Mouse (Mus musculus) CH12.LX (cell line): Measurements from ENCODE around the gene 2900011O08Rik. TPM values are rescaled to one million over a fixed set of nuclear protein-coding genes. Genes with fewer than 3 reads are reported as not detected.

Source experiments
- DNase-seq: peaks from one replicate; pipeline ENCODE4 v3.0.0-alpha.2; 2013; ENCODE audit errors: extremely low read depth
- H3K27ac ChIP-seq: 2 replicates; pipeline ENCODE4 v1.5.1; 2012; ENCODE audit warnings: low read depth, mild to moderate bottlenecking, control low read depth, moderate library complexity; ENCODE audit not compliant: insufficient read depth
- H3K27me3 ChIP-seq: replicated peaks from 2 replicates; pipeline ENCODE3; 2012; ENCODE audit warnings: inconsistent platforms
- H3K36me3 ChIP-seq, 2 experiments: replicated peaks in 1 of 2; 2 replicates each; pipeline versions ENCODE3 to v1.6.1; 2012; ENCODE audit warnings: inconsistent platforms in 1 of 2, low read length in 1 of 2, mild to moderate bottlenecking in 1 of 2, mixed read lengths in 1 of 2, moderate library complexity in 1 of 2; ENCODE audit not compliant: control insufficient read depth in 1 of 2, insufficient read depth in 1 of 2
- H3K4me1 ChIP-seq, 2 experiments: 2 replicates each; pipeline ENCODE4 v1.6.1; 2012; ENCODE audit warnings: inconsistent platforms in 1 of 2, moderate library complexity in 1 of 2; ENCODE audit not compliant: insufficient read depth in 2 of 2, control insufficient read depth in 1 of 2
- H3K4me2 ChIP-seq: 2 replicates; pipeline ENCODE4 v1.6.1; 2012; ENCODE audit warnings: low read depth, mild to moderate bottlenecking, control low read depth; ENCODE audit not compliant: poor library complexity, insufficient read depth, severe bottlenecking
- H3K4me3 ChIP-seq, 3 experiments: fragments of 150-350 bp in 1 of 3; sonication (generic) in 1 of 3; replicated peaks in 1 of 3; 2 replicates each; pipeline versions ENCODE3 to v1.5.1; 2011 to 2012; ENCODE audit warnings: low read depth in 2 of 3, low read length in 2 of 3, mild to moderate bottlenecking in 2 of 3, moderate library complexity in 2 of 3, control low read depth in 1 of 3, improper control_type of control experiment in 1 of 3, inconsistent platforms in 1 of 3, mixed read lengths in 1 of 3; ENCODE audit not compliant: poor library complexity in 1 of 3
- H3K79me2 ChIP-seq: replicated peaks from 2 replicates; pipeline ENCODE4 v1.6.1; 2012; ENCODE audit warnings: mild to moderate bottlenecking, moderate library complexity; ENCODE audit not compliant: control insufficient read depth, poor library complexity, insufficient read depth, severe bottlenecking; ENCODE audit errors: extremely low read depth
- H3K9ac ChIP-seq: 2 replicates; pipeline ENCODE4 v1.6.1; 2012; ENCODE audit warnings: low read depth, mild to moderate bottlenecking, control low read depth, moderate library complexity; ENCODE audit not compliant: insufficient read depth
- H3K9me3 ChIP-seq: replicated peaks from 2 replicates; pipeline ENCODE3; 2012; ENCODE audit warnings: low read length, inconsistent platforms, mixed read lengths
- BHLHE40 ChIP-seq: IDR thresholded peaks from 2 replicates; pipeline ENCODE4 v1.6.1; 2011; ENCODE audit warnings: mild to moderate bottlenecking, low read depth, low read length, improper control_type of control experiment
- CHD1 ChIP-seq: IDR thresholded peaks from 2 replicates; pipeline ENCODE4 v1.6.1; 2012; ENCODE audit warnings: low read depth, low read length, improper control_type of control experiment, inconsistent platforms
- CTCF ChIP-seq, 2 experiments: IDR thresholded peaks in 1 of 2; conservative IDR thresholded peaks in 1 of 2; 2 replicates each; pipeline ENCODE4 v1.5.1; 2011 to 2012; ENCODE audit warnings: low read depth in 2 of 2, low read length in 2 of 2, improper control_type of control experiment in 1 of 2, inconsistent platforms in 1 of 2, mild to moderate bottlenecking in 1 of 2, moderate library complexity in 1 of 2
- E2F4 ChIP-seq: IDR thresholded peaks from 2 replicates; pipeline ENCODE4 v1.6.1; 2011; ENCODE audit warnings: low read depth, low read length, improper control_type of control experiment; ENCODE audit not compliant: insufficient replicate concordance
- ELF1 ChIP-seq: IDR thresholded peaks from 2 replicates; pipeline ENCODE4 v1.6.1; 2014; ENCODE audit warnings: low read depth, mild to moderate bottlenecking, inconsistent platforms, low read length, improper control_type of control experiment
- EP300 ChIP-seq: IDR thresholded peaks from 2 replicates; pipeline ENCODE4 v1.6.1; 2011; ENCODE audit warnings: low read length, improper control_type of control experiment
- GABPA ChIP-seq: IDR thresholded peaks from 2 replicates; pipeline ENCODE4 v1.6.1; 2012; ENCODE audit warnings: low read depth, low read length, improper control_type of control experiment, inconsistent platforms; ENCODE audit not compliant: insufficient replicate concordance
- HCFC1 ChIP-seq: IDR thresholded peaks from 2 replicates; pipeline ENCODE4 v1.6.1; 2012; ENCODE audit warnings: low read depth, mild to moderate bottlenecking, inconsistent platforms, low read length, improper control_type of control experiment
- JUND ChIP-seq: conservative IDR thresholded peaks from 2 replicates; pipeline ENCODE4 v1.6.1; 2011; ENCODE audit warnings: low read depth, low read length, improper control_type of control experiment
- MEF2A ChIP-seq: IDR thresholded peaks from 2 replicates; pipeline ENCODE4 v1.6.1; 2014; ENCODE audit warnings: low read depth, mild to moderate bottlenecking, inconsistent platforms, low read length, improper control_type of control experiment, borderline replicate concordance
- MXI1 ChIP-seq: IDR thresholded peaks from 2 replicates; pipeline ENCODE4 v1.6.1; 2011; ENCODE audit warnings: mild to moderate bottlenecking, low read depth, low read length, improper control_type of control experiment
- MYC ChIP-seq: IDR thresholded peaks from 2 replicates; pipeline ENCODE4 v1.6.1; 2011; ENCODE audit warnings: low read depth, mild to moderate bottlenecking, improper control_type of control experiment, low read length
- NELFE ChIP-seq: IDR thresholded peaks from 2 replicates; pipeline ENCODE4 v1.6.1; 2011; ENCODE audit warnings: low read depth, low read length, improper control_type of control experiment
- NRF1 ChIP-seq: IDR thresholded peaks from 2 replicates; pipeline ENCODE4 v1.6.1; 2014; ENCODE audit warnings: low read depth, mild to moderate bottlenecking, inconsistent platforms, low read length, improper control_type of control experiment, moderate library complexity
- POLR2A ChIP-seq: IDR thresholded peaks from 2 replicates; pipeline ENCODE4 v1.6.1; 2011; ENCODE audit warnings: low read depth, mild to moderate bottlenecking, improper control_type of control experiment, low read length
- RAD21 ChIP-seq: IDR thresholded peaks from 2 replicates; pipeline ENCODE4 v1.6.1; 2011; ENCODE audit warnings: low read depth, mild to moderate bottlenecking, low read length, improper control_type of control experiment, moderate library complexity
- RCOR1 ChIP-seq: conservative IDR thresholded peaks from 2 replicates; pipeline ENCODE4 v1.6.1; 2012; ENCODE audit warnings: low read depth, mild to moderate bottlenecking, inconsistent platforms, low read length, improper control_type of control experiment
- TCF12 ChIP-seq: IDR thresholded peaks from 2 replicates; pipeline ENCODE4 v1.6.1; 2014; ENCODE audit warnings: low read depth, mild to moderate bottlenecking, inconsistent platforms, low read length, improper control_type of control experiment
- USF1 ChIP-seq: IDR thresholded peaks from 2 replicates; pipeline ENCODE4 v1.6.1; 2014; ENCODE audit warnings: low read depth, mild to moderate bottlenecking, inconsistent platforms, low read length, improper control_type of control experiment
- ZMIZ1 ChIP-seq: IDR thresholded peaks from 2 replicates; pipeline ENCODE4 v1.6.1; 2012; ENCODE audit warnings: low read depth, mild to moderate bottlenecking, inconsistent platforms, low read length, improper control_type of control experiment
- dilution Hi-C: fragments of 300-500 bp; cut with MboI; formaldehyde crosslinking; loops from 2 replicates; pipeline ENCODE4 v1.14.3; 2020; ENCODE audit warnings: low sequenced_read_pairs; ENCODE audit not compliant: extremely low pct_unique_long_range_greater_than_20kb, extremely low pct_ligation_motif_present
- in situ Hi-C: fragments of 300-500 bp; cut with MboI; formaldehyde crosslinking; loops from 3 replicates; pipeline ENCODE4 v1.14.3; 2019; ENCODE audit warnings: low sequenced_read_pairs, low pct_ligation_motif_present, low pct_unique_long_range_greater_than_20kb, mixed read lengths
- polyA plus RNA-seq: library from polyadenylated mRNA; unstranded; fragments of >175 nt; gene quantifications from 2 replicates; pipeline ENCODE4 v1.2.1, GENCODE M21; 2012; ENCODE audit warnings: low read depth; ENCODE audit not compliant: insufficient read length
- total RNA-seq, 2 experiments: library from RNA; depleted of rRNA; stranded (reverse); fragments of 300-350 nt in 1 of 2; fragments of >200 nt in 1 of 2; gene quantifications; 2 replicates each; pipeline ENCODE4 v1.2.3; 2012 to 2014

Gene 2900011O08Rik
- total and polyA plus RNA-seq, 3 experiments, result not detected

DNA sequence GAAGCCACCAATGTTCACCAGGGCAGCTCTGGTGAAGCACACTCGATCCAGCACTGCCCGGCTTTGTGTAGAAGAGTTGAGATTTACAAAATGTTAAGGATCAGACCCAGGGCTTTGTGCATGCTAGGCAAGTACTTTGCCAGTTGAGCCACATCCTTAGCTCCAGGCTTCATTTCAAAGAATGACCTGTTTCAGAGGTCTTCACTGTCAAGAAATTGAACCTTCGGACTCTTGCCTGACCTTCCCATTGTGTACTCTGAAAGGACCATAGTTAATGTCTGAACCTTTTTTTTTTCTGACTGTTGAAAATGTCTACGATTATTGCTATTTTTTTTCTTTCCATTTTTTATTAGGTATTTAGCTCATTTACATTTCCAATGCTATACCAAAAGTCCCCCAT lies 23.6 kb downstream of the 2900011O08Rik start:
- Histone ChIP-seq H3K79me2 (no peaks in the 10 kb centered on the region), H3K9me3 (no peaks in the 10 kb centered on the region), H3K27ac (no peak overlapping the region), H3K9ac (no peak overlapping the region), H3K4me3 (no peak overlapping the region), H3K36me3 (no peaks in the 10 kb centered on the region), H3K4me1 (peaks cover 0 to 3% of the 10 kb centered on the region in 2 experiments; a peak in 1 of 4 replicates), H3K4me2 (no peak overlapping the region), H3K27me3 (peaks cover 2% of the 10 kb centered on the region)
- in situ Hi-C loops, result no loop called here
- no peak for TF ChIP-seq ELF1
- TF ChIP-seq MXI1, result no peak
- TF ChIP-seq NELFE, result no peak
- TF ChIP-seq JUND, result no peak
- TF ChIP-seq ZMIZ1, result no peak
- no peak for TF ChIP-seq CTCF (conservative IDR thresholded peaks at IDR 0.05 in 1 of 2, IDR thresholded peaks at IDR 0.05 in 1 of 2; ENCODE audit: low read depth in 2 of 2, low read length in 2 of 2)
- no peak for DNase-seq
- dilution Hi-C loops, result no loop called here

DNA sequence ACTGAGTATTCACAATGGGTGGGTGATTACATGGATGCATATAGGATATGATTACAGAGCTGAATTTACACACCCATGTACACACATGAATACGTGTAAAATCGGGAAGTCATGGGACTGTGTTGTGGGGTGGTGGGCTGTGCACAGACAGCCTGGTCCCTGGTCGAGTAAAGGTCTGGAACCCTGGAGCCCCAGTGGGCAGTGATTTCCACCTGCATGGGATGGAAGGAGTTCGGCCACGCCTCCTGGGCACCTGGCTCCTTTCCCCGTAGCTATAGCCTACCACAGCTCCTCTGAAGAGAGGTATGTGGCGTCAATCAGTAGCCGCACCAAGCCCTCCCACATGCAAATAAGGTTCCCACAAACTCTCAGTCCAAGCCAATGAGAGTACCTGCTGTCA lies 30.9 kb downstream of the 2900011O08Rik start:
- dilution Hi-C loops, result no loop called here
- Histone ChIP-seq H3K27ac (no peak overlapping the region), H3K9ac (no peak overlapping the region), H3K4me2 (no peak overlapping the region), H3K4me3 (no peak overlapping the region), H3K4me1 (no peaks in the 10 kb centered on the region), H3K36me3 (no peaks in the 10 kb centered on the region), H3K79me2 (no peaks in the 10 kb centered on the region), H3K27me3 (no peaks in the 10 kb centered on the region), H3K9me3 (no peaks in the 10 kb centered on the region)
- no peak for DNase-seq
- in situ Hi-C loops, result no loop called here
- TF ChIP-seq USF1 (no peak), GABPA (no peak), POLR2A (no peak), MEF2A (no peak), EP300 (no peak), RCOR1 (no peak), MYC (no peak), TCF12 (no peak), HCFC1 (no peak), MXI1 (no peak), ZMIZ1 (no peak), CHD1 (no peak), NRF1 (no peak), RAD21 (no peak), E2F4 (no peak), BHLHE40 (no peak)
